Mouse (Mus musculus) liver, embryonic 14.5 days (tissue): ENCODE measurements around the gene Vapb.

Experiments used
- CTCF ChIP-seq: IDR thresholded peaks from 2 replicates; pipeline ENCODE4 v1.5.1; 2016; ENCODE audit warnings: antibody characterized with exemption, low read depth, control low read depth
- EP300 ChIP-seq: IDR thresholded peaks from 2 replicates; pipeline ENCODE4 v1.6.1; 2016; ENCODE audit warnings: antibody characterized with exemption, low read depth

DNA sequence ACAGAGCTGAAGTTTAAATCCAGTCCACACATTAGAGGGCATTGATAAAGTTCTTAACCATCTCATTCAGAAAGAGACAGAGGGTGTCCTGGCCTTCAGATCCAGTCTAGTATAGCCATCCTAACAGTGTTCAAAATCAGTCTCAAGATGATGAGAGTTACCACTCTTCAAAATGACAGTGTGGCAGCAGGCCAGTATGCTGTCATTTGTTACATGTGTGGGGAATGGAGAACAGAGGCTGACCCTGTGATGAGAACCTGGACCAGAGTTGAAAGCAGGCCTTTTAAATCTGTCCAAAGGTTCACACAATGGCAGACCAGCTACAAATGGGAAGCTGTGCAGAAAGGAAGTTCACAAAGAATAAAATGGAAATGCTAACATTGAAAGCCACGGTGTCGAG, 44.6 kb upstream of the Vapb start:
- TF ChIP-seq CTCF = no peak
- no peak for TF ChIP-seq EP300
